Mouse (Mus musculus): ENCODE results near the gene Rad51d. TPM values are rescaled to one million over a fixed set of nuclear protein-coding genes. Genes with fewer than 3 reads are reported as not detected.

The Rad51d gene
- polyA plus RNA-seq (2015; fragmentation: Nextera tagmentation; extraction: Ambion mirVana) = 10.1 and 10.7 TPM in 2 replicates

GRCm38 (mm10) chr11:82890342-82890762, at the start of gene Rad51d:
Gene Rad51d, minus strand, starts transcription at chr11:82890614.

DNA sequence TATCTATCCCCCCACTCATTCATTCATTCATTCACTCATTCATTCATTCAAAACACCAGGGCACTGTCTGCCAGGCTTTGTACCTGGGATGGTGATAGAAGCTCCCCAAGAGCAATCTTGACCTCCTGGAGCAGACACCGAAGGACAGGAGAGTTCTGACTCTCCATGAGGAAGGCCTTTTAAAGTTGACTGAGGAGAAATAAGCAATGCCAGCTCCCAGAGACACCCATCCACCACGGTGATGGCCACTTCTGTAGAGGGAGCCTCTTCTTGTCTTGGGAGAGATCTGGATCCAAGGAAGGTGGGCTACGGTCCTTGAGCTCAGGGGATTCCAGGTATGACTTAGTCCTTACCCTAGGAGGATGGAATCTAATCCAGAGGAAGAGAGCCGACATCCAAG, 19.8 kb upstream of the Rad51d start, which contains the start of gene Unc45b:
TSS of gene Unc45b (plus strand) at position 301 of the 400 bp plus-strand sequence.

GRCm38 (mm10) chr11:82907651-82908607, 17.5 kb upstream of the Rad51d start, which contains the start of gene Nle1:
Gene Nle1, minus strand, starts transcription at chr11:82908411.

DNA sequence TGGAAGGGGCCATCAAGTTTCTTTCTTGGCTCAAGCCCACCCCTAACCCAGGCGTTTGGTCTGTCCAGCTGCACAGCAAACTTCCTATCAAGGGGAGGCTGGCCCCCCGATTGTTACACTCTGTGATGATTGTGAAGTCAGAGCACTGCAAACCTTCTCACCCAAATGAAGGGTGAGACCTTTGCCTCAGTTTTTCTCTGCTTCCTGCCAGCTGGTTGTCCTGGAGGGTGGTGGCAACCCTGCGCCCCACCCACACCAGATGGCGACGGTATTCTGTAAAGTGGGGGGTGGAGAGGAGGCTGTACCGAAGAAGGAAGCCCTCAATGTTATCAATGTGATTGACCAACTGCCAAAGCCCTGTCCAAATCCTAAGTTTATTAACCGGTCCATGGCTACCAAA, 1.5 kb upstream of the Rad51d start, which contains the start of gene Fndc8:
TSS of gene Fndc8 (plus strand) at position 189 of the 400 bp plus-strand sequence.

DNA sequence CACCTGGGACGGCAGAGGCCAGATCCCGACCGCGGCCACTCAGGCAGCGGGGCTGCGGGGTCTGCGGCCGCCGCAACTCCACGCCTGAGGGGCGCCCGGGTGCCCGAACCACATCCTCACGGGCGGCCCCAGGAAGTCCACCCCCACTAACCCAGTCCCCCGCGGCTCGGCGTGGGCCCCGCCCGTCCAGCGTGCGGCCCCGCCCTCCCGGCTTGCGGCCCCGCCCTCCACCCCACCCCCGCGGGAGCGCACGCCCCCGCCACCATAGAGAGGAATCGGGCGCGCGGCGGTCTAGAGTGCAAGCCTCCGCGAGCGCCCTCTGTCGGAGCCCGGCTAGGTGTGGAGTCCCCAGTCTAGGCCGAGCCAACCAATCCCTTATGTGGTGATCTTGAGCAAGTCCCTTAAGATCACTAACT, 19.4 kb downstream of the Rad51d start, which contains the start of gene Rffl:
TSS of gene Rffl (minus strand) at position 180 of the 416 bp plus-strand sequence.

Other genes starting within 250 kb of the Rad51d start
- 0.13 and 0.32 TPM in 2 replicates for gene Cct6b, start 126.3 kb downstream of the Rad51d start, polyA plus RNA-seq (2015; fragmentation: Nextera tagmentation; extraction: Ambion mirVana)
- gene Zfp830, start 126.3 kb downstream of the Rad51d start, polyA plus RNA-seq (2015; fragmentation: Nextera tagmentation; extraction: Ambion mirVana) = 20.6 and 21.0 TPM in 2 replicates
- gene Lig3, start 109.5 kb downstream of the Rad51d start, polyA plus RNA-seq (2015; fragmentation: Nextera tagmentation; extraction: Ambion mirVana) = 10.6 and 11.6 TPM in 2 replicates
- gene Rffl, start 19.4 kb downstream of the Rad51d start, polyA plus RNA-seq (2015; fragmentation: Nextera tagmentation; extraction: Ambion mirVana) = 3.2 and 4.4 TPM in 2 replicates
- 0.18 and 0.51 TPM in 2 replicates for gene Fndc8, start 1.5 kb upstream of the Rad51d start, polyA plus RNA-seq (2015; fragmentation: Nextera tagmentation; extraction: Ambion mirVana)
- 24.9 and 25.3 TPM in 2 replicates for gene Nle1, start 17.8 kb upstream of the Rad51d start, polyA plus RNA-seq (2015; fragmentation: Nextera tagmentation; extraction: Ambion mirVana)
- gene Unc45b, start 19.9 kb upstream of the Rad51d start, polyA plus RNA-seq (2015; fragmentation: Nextera tagmentation; extraction: Ambion mirVana) = 1.9 and 2.0 TPM in 2 replicates
- 2.7 and 3.5 TPM in 2 replicates for gene Slfn5, start 60.7 kb upstream of the Rad51d start, polyA plus RNA-seq (2015; fragmentation: Nextera tagmentation; extraction: Ambion mirVana)
- gene Slfn9, start 101.2 kb upstream of the Rad51d start, polyA plus RNA-seq (2015; fragmentation: Nextera tagmentation; extraction: Ambion mirVana) = 1.3 and 1.7 TPM in 2 replicates
- gene Slfn8, start 130.2 kb upstream of the Rad51d start, polyA plus RNA-seq (2015; fragmentation: Nextera tagmentation; extraction: Ambion mirVana) = 0.31 and 0.41 TPM in 2 replicates
- 3.1 and 3.2 TPM in 2 replicates for gene Slfn2, start 174.5 kb upstream of the Rad51d start, polyA plus RNA-seq (2015; fragmentation: Nextera tagmentation; extraction: Ambion mirVana)
- gene Slfn1, start 226.2 kb upstream of the Rad51d start, polyA plus RNA-seq (2015; fragmentation: Nextera tagmentation; extraction: Ambion mirVana) = 0.13 TPM in 1 of 2 replicates, not detected in the other